8 mouse cellular contexts compared by ENCODE assay signal in the genomic region with DNA sequence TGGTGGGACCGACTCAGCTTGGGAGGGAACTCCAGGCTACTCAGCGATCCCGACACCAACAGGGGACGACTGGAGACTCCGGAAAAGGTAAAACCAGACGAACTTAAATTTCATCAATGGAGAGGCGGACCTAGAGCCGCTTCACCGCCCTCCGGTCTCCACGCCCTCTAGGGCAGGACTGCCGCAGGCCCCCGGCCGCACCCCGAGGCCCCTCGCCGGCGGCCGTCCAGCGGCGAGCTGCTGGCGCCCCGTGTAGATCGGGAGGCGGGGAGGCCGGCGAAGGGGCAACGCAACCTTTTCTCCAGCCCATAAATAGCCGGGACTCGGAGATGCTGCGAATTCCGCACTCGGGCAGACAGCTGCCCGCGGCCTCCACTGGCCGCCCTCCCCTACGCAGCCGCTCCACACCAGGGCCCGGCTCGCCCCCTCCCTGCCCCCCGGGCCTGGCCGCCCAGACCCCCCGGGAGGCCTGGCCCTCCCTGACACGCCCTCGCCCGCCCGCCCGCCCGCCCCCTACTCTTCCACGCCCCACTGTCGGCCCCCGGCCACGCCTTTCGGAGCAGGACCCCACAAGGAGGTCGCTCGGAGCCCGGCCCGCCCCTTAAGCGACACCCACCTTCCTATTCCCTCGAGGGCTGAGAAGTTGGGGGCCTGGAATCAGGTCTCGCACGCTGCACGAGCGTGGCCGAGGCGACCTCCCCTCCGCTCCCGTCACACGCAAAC. TPM values are rescaled to one million over a fixed set of nuclear protein-coding genes. Genes with fewer than 3 reads are reported as not detected.
DNase-seq lines count a peak whose midpoint lies in the region; ATAC-seq and TF ChIP-seq lines count a peak whose summit lies in the region.

No protein-coding gene starts in this region.

- DNase-seq in urinary bladder, adult 18-20 months (ENCODE audit: low spot score in 2 of 2): peak; percentile 66 to 80
- DNase-seq in urinary bladder, postnatal 10 days (ENCODE audit: low spot score): no peak
- peak; percentile 81 for DNase-seq in embryonic facial prominence, embryonic 11.5 days (ENCODE audit: low spot score)
- DNase-seq in heart, adult 11 months: peak; percentile 99
- peak; percentile 22 to 34 for DNase-seq in spleen, postnatal 14 days (ENCODE audit: low spot score in 2 of 2)

- no peaks in the 10 kb centered on the region for H3K4me1 ChIP-seq in embryonic facial prominence, embryonic 11.5 days (ENCODE audit: control insufficient read depth, insufficient read depth, low read length)
- no peaks in the 10 kb centered on the region for H3K4me1 ChIP-seq in intestine, postnatal 0 days (replicated peaks; ENCODE audit: control insufficient read depth, insufficient read depth, low read length)
- peaks cover 22% of the 10 kb centered on the region for H3K4me1 ChIP-seq in limb, embryonic 12.5 days (replicated peaks)
- peaks cover 23% of the 10 kb centered on the region for H3K4me1 ChIP-seq in midbrain, embryonic 13.5 days (replicated peaks)

- peak; percentile 95 for ATAC-seq in embryonic facial prominence, embryonic 11.5 days (replicated peaks; ENCODE audit: insufficient number of reproducible peaks, low FRiP score, low TSS enrichment, low read depth)
- ATAC-seq in intestine, postnatal 0 days: peak; percentile 89
- peak; percentile 93 for ATAC-seq in limb, embryonic 12.5 days (ENCODE audit: insufficient number of reproducible peaks, insufficient read depth, low FRiP score, low TSS enrichment, low read depth)
- ATAC-seq in midbrain, embryonic 13.5 days: peak; percentile 94

- no peaks in the 10 kb centered on the region for H3K36me3 ChIP-seq in embryonic facial prominence, embryonic 11.5 days (replicated peaks; ENCODE audit: control insufficient read depth, insufficient read depth, low read depth, low read length)
- no peaks in the 10 kb centered on the region for H3K36me3 ChIP-seq in intestine, postnatal 0 days (ENCODE audit: control insufficient read depth, insufficient read depth)
- peaks cover 4% of the 10 kb centered on the region; the same call in 1 of the 2 replicates for H3K36me3 ChIP-seq in limb, embryonic 12.5 days
- no peaks in the 10 kb centered on the region for H3K36me3 ChIP-seq in midbrain, embryonic 13.5 days

- peak overlapping the region; percentile 81 for H3K9ac ChIP-seq in embryonic facial prominence, embryonic 11.5 days (replicated peaks; ENCODE audit: low read length)
- H3K9ac ChIP-seq in intestine, postnatal 0 days (ENCODE audit: low read depth, low read length): peak overlapping the region; percentile 89
- peak overlapping the region; percentile 81 for H3K9ac ChIP-seq in limb, embryonic 12.5 days (replicated peaks)
- peak overlapping the region; percentile 83 for H3K9ac ChIP-seq in midbrain, embryonic 13.5 days (replicated peaks)

- H3K27me3 ChIP-seq in embryonic facial prominence, embryonic 11.5 days (ENCODE audit: control insufficient read depth, insufficient read depth, low read length): no peaks in the 10 kb centered on the region
- H3K27me3 ChIP-seq in intestine, postnatal 0 days (replicated peaks; ENCODE audit: control insufficient read depth, insufficient read depth, low read length): no peaks in the 10 kb centered on the region
- H3K27me3 ChIP-seq in limb, embryonic 12.5 days: no peaks in the 10 kb centered on the region
- H3K27me3 ChIP-seq in midbrain, embryonic 13.5 days: no peaks in the 10 kb centered on the region

- peak overlapping the region; percentile 84 for H3K27ac ChIP-seq in embryonic facial prominence, embryonic 11.5 days (replicated peaks; ENCODE audit: low read depth, low read length)
- H3K27ac ChIP-seq in intestine, postnatal 0 days (ENCODE audit: low read depth, low read length): peak overlapping the region; percentile 99
- H3K27ac ChIP-seq in limb, embryonic 12.5 days: peak overlapping the region; percentile 94
- H3K27ac ChIP-seq in midbrain, embryonic 13.5 days: peak overlapping the region; percentile 79

- under 1% methylated on average over 53 of the region's 69 CpGs for WGBS in embryonic facial prominence, embryonic 11.5 days
- under 1% methylated on average over 59 of the region's 69 CpGs for WGBS in intestine, postnatal 0 days
- WGBS in limb, embryonic 12.5 days: under 1% methylated on average over 60 of the region's 69 CpGs
- WGBS in midbrain, embryonic 13.5 days: under 1% methylated on average over 61 of the region's 69 CpGs

- peak overlapping the region; percentile 75 for H3K4me3 ChIP-seq in embryonic facial prominence, embryonic 11.5 days (ENCODE audit: low read depth, low read length)
- H3K4me3 ChIP-seq in intestine, postnatal 0 days (ENCODE audit: low read depth, low read length): peak overlapping the region; percentile 78
- peak overlapping the region; percentile 71 for H3K4me3 ChIP-seq in limb, embryonic 12.5 days (replicated peaks)
- H3K4me3 ChIP-seq in midbrain, embryonic 13.5 days (replicated peaks): peak overlapping the region; percentile 86

- H3K4me2 ChIP-seq in embryonic facial prominence, embryonic 11.5 days (ENCODE audit: low read depth, low read length): peak overlapping the region; percentile 43
- H3K4me2 ChIP-seq in intestine, postnatal 0 days (replicated peaks; ENCODE audit: low read depth): peak overlapping the region; percentile 70
- peak overlapping the region; percentile 70 for H3K4me2 ChIP-seq in limb, embryonic 12.5 days
- peak overlapping the region; percentile 69 for H3K4me2 ChIP-seq in midbrain, embryonic 13.5 days (replicated peaks)

- no peaks in the 10 kb centered on the region for H3K9me3 ChIP-seq in embryonic facial prominence, embryonic 11.5 days (replicated peaks; ENCODE audit: control insufficient read depth, low read length)
- no peaks in the 10 kb centered on the region for H3K9me3 ChIP-seq in intestine, postnatal 0 days (ENCODE audit: control insufficient read depth)
- no peaks in the 10 kb centered on the region for H3K9me3 ChIP-seq in limb, embryonic 12.5 days
- H3K9me3 ChIP-seq in midbrain, embryonic 13.5 days: no peaks in the 10 kb centered on the region

- peak; percentile 36 for TF ChIP-seq CTCF in intestine, postnatal 0 days (IDR thresholded peaks at IDR 0.05; ENCODE audit: low read depth)

RNA-seq across cellular contexts. Expression of a gene that starts 0.4 kb away (rescaled TPM):
- polyA plus RNA-seq in embryonic facial prominence, embryonic 11.5 days (2014; fragmentation: Nextera tagmentation; extraction: Ambion mirVana): 70.6 and 76.1 TPM in 2 replicates
- 152 and 156 TPM in 2 replicates for polyA plus RNA-seq in intestine, postnatal 0 days (2015; fragmentation: Nextera tagmentation; extraction: Ambion mirVana)
- 89.7 and 94.6 TPM in 2 replicates for polyA plus RNA-seq in limb, embryonic 12.5 days (2016; fragmentation: Nextera tagmentation; extraction: Ambion mirVana)
- polyA plus RNA-seq in midbrain, embryonic 13.5 days (2015; fragmentation: Nextera tagmentation; extraction: Ambion mirVana): 59.1 and 61.2 TPM in 2 replicates
